Mouse (Mus musculus) natural killer cell, adult 2 months (primary cell): Measurements from ENCODE around the gene Adam12.

Experiments
- DNase-seq, 2 experiments: peaks; one replicate each; pipeline ENCODE4 v3.0.0; 2022; ENCODE audit warnings: low spot score in 2 of 2

Adam12 gene

GRCm38 (mm10) chr7:134231378-134232346, at the start of gene Adam12:
Adam12 (minus strand) TSS chr7:134232146.
- DNase-seq, result no peak

- DNase-seq, result no peak
Measured at GRCm38 (mm10) chr7:134272956-134273355, 41.0 kb upstream of the Adam12 start.

- no peak for DNase-seq
Measured at GRCm38 (mm10) chr7:134272421-134272820, 40.5 kb upstream of the Adam12 start.

GRCm38 (mm10) chr7:134265783-134266182, 33.8 kb upstream of the Adam12 start:
- DNase-seq, result no peak

- DNase-seq, result peak in 1 of 2 experiments; percentile 1
Measured at GRCm38 (mm10) chr7:134263146-134263906, 31.4 kb upstream of the Adam12 start.

GRCm38 (mm10) chr7:134261003-134261701, 29.2 kb upstream of the Adam12 start:
- no peak for DNase-seq

GRCm38 (mm10) chr7:134250273-134250870, 18.4 kb upstream of the Adam12 start:
- no peak for DNase-seq

- no peak for DNase-seq
Measured at GRCm38 (mm10) chr7:134248041-134248440, 16.1 kb upstream of the Adam12 start.

- DNase-seq, result no peak
Measured at GRCm38 (mm10) chr7:134246624-134247023, 14.7 kb upstream of the Adam12 start.

- no peak for DNase-seq
Measured at GRCm38 (mm10) chr7:134242773-134243172, 10.8 kb upstream of the Adam12 start.

GRCm38 (mm10) chr7:134241212-134241611, 9.3 kb upstream of the Adam12 start:
- DNase-seq, result no peak

- DNase-seq, result no peak
Measured at GRCm38 (mm10) chr7:134240579-134240978, 8.6 kb upstream of the Adam12 start.

GRCm38 (mm10) chr7:134238863-134239262, 6.9 kb upstream of the Adam12 start:
- no peak for DNase-seq

GRCm38 (mm10) chr7:134237356-134237755, 5.4 kb upstream of the Adam12 start:
- no peak for DNase-seq

- DNase-seq, result no peak
Measured at GRCm38 (mm10) chr7:134236727-134237126, 4.8 kb upstream of the Adam12 start.

- no peak for DNase-seq
Measured at GRCm38 (mm10) chr7:134235552-134235951, 3.6 kb upstream of the Adam12 start.

- no peak for DNase-seq
Measured at GRCm38 (mm10) chr7:134230708-134231107, 1.2 kb downstream of the Adam12 start.

GRCm38 (mm10) chr7:134229899-134230298, 2.0 kb downstream of the Adam12 start:
- DNase-seq, result no peak

- no peak for DNase-seq
Measured at GRCm38 (mm10) chr7:134227773-134228455, 4.0 kb downstream of the Adam12 start.

- DNase-seq, result no peak
Measured at GRCm38 (mm10) chr7:134227101-134227500, 4.8 kb downstream of the Adam12 start.

GRCm38 (mm10) chr7:134226231-134226630, 5.7 kb downstream of the Adam12 start:
- no peak for DNase-seq
